Mouse (Mus musculus): ENCODE measurements around the gene Ciao2b. TPM values are rescaled to one million over a fixed set of nuclear protein-coding genes. Genes with fewer than 3 reads are reported as not detected.

Gene Ciao2b
- total RNA-seq, 4 experiments from 2014 or later, result 28.4 to 34.8 (median 31.5) TPM

Other genes with a start within 250 kb of the Ciao2b start
- gene Cmtm4, start 246.2 kb downstream of the Ciao2b start, total RNA-seq (2022), result 10 to 100 TPM; 73.0 to 80.9 (median 75.9) TPM
- gene Dync1li2, start 198.9 kb downstream of the Ciao2b start, total RNA-seq (2022), result 100 to 1,000 TPM; 254 to 332 (median 270) TPM
- 1 to 10 TPM; 1.8 to 2.4 (median 2.1) TPM for gene Terb1, start 132.1 kb downstream of the Ciao2b start, total RNA-seq (2022)
- 10 to 100 TPM; 48.5 to 59.2 (median 55.1) TPM for gene Nae1, start 107.3 kb downstream of the Ciao2b start, total RNA-seq (2022)
- gene Car7, start 107.3 kb downstream of the Ciao2b start, total RNA-seq (2022), result 10 to 100 TPM; 22.8 to 28.3 (median 26.8) TPM
- gene Pdp2, start 50.5 kb downstream of the Ciao2b start, total RNA-seq (2022), result 10 to 100 TPM in 3 of 4 experiments, 1 to 10 TPM in 1; 9.0 to 11.6 (median 10.4) TPM
- not detected for gene Cdh16, start 17.6 kb downstream of the Ciao2b start, total RNA-seq (2022)
- gene Rrad, start 10.6 kb downstream of the Ciao2b start, total RNA-seq (2022), result 1 to 10 TPM; 2.0 to 3.3 (median 2.5) TPM
- gene Ces2a, start 92.0 kb upstream of the Ciao2b start, total RNA-seq (2022), result not detected
- gene Ces2b, start 189.6 kb upstream of the Ciao2b start, total RNA-seq (2022), result under 1 TPM in 3 of 4 experiments, not detected in 1; 0.14 to 0.19 (median 0.18) TPM
- not detected for gene Ces2c, start 205.1 kb upstream of the Ciao2b start, total RNA-seq (2022)

Data from left cerebral cortex, adult 8-10 months (tissue).